Mouse (Mus musculus) brain, embryonic 14.5 days (tissue): Measurements from ENCODE around the gene Wnt10b.

Source experiments
- CTCF ChIP-seq: fragments of 200-500 bp; IDR thresholded peaks from 2 replicates; pipeline ENCODE4 v1.5.1; 2012; ENCODE audit warnings: inconsistent platforms, mild to moderate bottlenecking, moderate library complexity, borderline replicate concordance; ENCODE audit not compliant: insufficient read depth, insufficient read length; ENCODE audit errors: extremely low read depth
- POLR2A ChIP-seq: fragments of 200-500 bp; IDR thresholded peaks from 2 replicates; pipeline ENCODE4 v1.6.1; 2012; ENCODE audit warnings: mild to moderate bottlenecking, inconsistent platforms, borderline replicate concordance; ENCODE audit not compliant: poor library complexity, insufficient read depth, insufficient read length, severe bottlenecking; ENCODE audit errors: extremely low read depth

GRCm38 (mm10) chr15:98797835-98798492 lies 20.0 kb upstream of the Wnt10b start:
- TF ChIP-seq POLR2A (no peak), CTCF (no peak)
